Mouse (Mus musculus): ENCODE results near the gene Itga3. TPM values are rescaled to one million over a fixed set of nuclear protein-coding genes. Genes with fewer than 3 reads are reported as not detected.
A peak's percentile ranks its signal among the peaks of the same experiment; 100 is the strongest.

Gene Itga3
- polyA plus RNA-seq, 1 experiment = 51.1 TPM

DNA sequence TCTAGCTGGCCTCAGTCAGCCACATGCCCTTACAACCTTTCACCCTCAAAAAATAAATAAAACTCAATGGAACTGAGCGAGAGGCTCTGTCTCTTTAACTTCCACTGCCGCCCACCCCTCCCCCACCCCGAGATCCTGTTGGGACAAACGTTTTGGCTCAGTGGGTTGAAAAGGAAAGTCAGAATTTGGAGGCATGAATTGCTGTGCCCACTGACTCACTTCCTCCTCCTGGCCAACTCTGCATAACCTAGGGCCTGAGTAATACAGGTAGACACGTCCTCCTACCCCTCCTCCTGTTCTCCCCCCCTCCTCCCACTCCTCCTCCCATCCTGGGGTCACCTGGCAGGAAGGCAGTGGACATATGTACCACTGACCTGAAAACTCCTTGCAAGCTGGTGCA, 9.1 kb upstream of the Itga3 start:
- Histone ChIP-seq H3K79me3 (ENCODE audit: low read depth) (no peaks in the 10 kb centered on the region), H3K36me3 (ENCODE audit: control insufficient read depth, insufficient read depth) (no peaks in the 10 kb centered on the region), H3K4me3 (ENCODE audit: insufficient read depth, poor library complexity, severe bottlenecking) (no peak overlapping the region), H3ac (ENCODE audit: control insufficient read depth, insufficient read length, low read depth) (no peak overlapping the region), H3K79me2 (ENCODE audit: control insufficient read depth, insufficient read depth) (no peaks in the 10 kb centered on the region), H3K27me3 (ENCODE audit: control insufficient read depth, insufficient read depth, insufficient read length) (no peaks in the 10 kb centered on the region)
- TF ChIP-seq MAX (IDR thresholded peaks at IDR 0.05) = no peak
- no peak for TF ChIP-seq CEBPB (IDR thresholded peaks at IDR 0.05; ENCODE audit: low read depth)
- peak; percentile 20 for TF ChIP-seq FOSL1 (IDR thresholded peaks at IDR 0.05; ENCODE audit: insufficient read depth, low read length, poor library complexity, severe bottlenecking)
- no peak for TF ChIP-seq MYOG (IDR thresholded peaks at IDR 0.05; ENCODE audit: control insufficient read depth, extremely low read depth, insufficient read length)

DNA sequence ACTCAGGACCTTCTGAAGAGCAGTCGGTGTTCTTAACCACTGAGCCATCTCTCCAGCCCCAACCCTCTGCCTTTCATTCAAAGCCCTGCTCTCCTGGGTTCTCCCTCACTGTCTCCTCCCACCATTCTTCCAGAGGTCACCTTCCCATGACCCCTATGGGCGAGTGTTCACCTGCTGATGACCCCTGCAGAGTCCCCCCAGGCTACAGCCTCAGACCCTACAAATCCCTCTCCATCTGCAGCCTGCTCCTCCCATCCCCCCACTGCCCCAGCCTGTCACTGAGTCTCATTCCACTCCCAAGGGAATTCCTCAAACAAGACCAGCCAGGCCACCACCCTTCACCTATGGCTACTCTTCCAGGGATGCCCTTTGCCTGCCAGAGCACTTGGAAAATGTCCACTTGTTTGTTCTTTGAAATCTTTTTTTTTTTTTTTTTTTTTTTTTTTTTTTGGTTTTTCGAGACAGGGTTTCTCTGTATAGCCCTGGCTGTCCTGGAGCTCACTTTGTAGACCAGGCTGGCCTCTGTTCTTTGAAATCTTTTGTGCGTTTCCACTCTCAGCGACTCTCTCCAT, 8.3 kb upstream of the Itga3 start:
- Histone ChIP-seq H3K27me3 (ENCODE audit: control insufficient read depth, insufficient read depth, insufficient read length) (no peaks in the 10 kb centered on the region), H3K36me3 (ENCODE audit: control insufficient read depth, insufficient read depth) (no peaks in the 10 kb centered on the region), H3K4me3 (ENCODE audit: insufficient read depth, poor library complexity, severe bottlenecking) (no peak overlapping the region), H3K79me3 (ENCODE audit: low read depth) (no peaks in the 10 kb centered on the region), H3K79me2 (ENCODE audit: control insufficient read depth, insufficient read depth) (no peaks in the 10 kb centered on the region), H3ac (ENCODE audit: control insufficient read depth, insufficient read length, low read depth) (no peak overlapping the region)
- TF ChIP-seq FOSL1 (IDR thresholded peaks at IDR 0.05; ENCODE audit: insufficient read depth, low read length, poor library complexity, severe bottlenecking) (no peak), CTCF (IDR thresholded peaks at IDR 0.05; ENCODE audit: control insufficient read depth, insufficient read depth, insufficient read length) (no peak), MAX (IDR thresholded peaks at IDR 0.05) (no peak), MYOD1 (IDR thresholded peaks at IDR 0.05; ENCODE audit: control insufficient read depth, insufficient read length, low read depth) (no peak), CEBPB (IDR thresholded peaks at IDR 0.05; ENCODE audit: low read depth) (no peak)

DNA sequence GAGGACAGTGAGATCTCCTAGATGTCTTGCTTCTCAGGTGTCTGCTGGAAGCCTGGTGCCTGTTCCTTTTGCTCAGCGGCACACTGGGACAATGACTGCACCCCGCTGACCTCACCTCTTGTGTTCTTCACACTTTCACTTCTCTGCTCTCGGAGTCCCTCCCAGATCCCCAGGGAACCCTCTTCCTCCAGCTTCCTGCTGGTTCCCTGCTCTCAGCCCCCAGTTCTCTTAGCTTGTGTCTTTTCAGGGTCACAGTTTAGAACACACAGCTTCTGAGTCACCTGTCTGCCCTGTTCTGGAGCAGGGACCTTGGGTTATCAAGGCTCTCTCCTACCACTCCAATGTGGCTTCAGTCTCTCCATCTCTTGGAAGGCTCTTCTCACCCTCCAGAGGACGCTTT, 7.6 kb upstream of the Itga3 start:
- no peak overlapping the region for H3ac ChIP-seq (ENCODE audit: control insufficient read depth, insufficient read length, low read depth)
- H3K36me3 ChIP-seq (ENCODE audit: control insufficient read depth, insufficient read depth) = no peaks in the 10 kb centered on the region
- no peaks in the 10 kb centered on the region for H3K79me3 ChIP-seq (ENCODE audit: low read depth)
- no peaks in the 10 kb centered on the region for H3K79me2 ChIP-seq (ENCODE audit: control insufficient read depth, insufficient read depth)
- H3K4me3 ChIP-seq (ENCODE audit: insufficient read depth, poor library complexity, severe bottlenecking) = no peak overlapping the region
- TF ChIP-seq MYOG (IDR thresholded peaks at IDR 0.05; ENCODE audit: control insufficient read depth, extremely low read depth, insufficient read length) (no peak), FOSL1 (IDR thresholded peaks at IDR 0.05; ENCODE audit: insufficient read depth, low read length, poor library complexity, severe bottlenecking) (no peak), MYOD1 (IDR thresholded peaks at IDR 0.05; ENCODE audit: control insufficient read depth, insufficient read length, low read depth) (no peak), MAX (IDR thresholded peaks at IDR 0.05) (no peak), CEBPB (IDR thresholded peaks at IDR 0.05; ENCODE audit: low read depth) (no peak)
- H3K27me3 ChIP-seq (ENCODE audit: control insufficient read depth, insufficient read depth, insufficient read length) = no peaks in the 10 kb centered on the region

DNA sequence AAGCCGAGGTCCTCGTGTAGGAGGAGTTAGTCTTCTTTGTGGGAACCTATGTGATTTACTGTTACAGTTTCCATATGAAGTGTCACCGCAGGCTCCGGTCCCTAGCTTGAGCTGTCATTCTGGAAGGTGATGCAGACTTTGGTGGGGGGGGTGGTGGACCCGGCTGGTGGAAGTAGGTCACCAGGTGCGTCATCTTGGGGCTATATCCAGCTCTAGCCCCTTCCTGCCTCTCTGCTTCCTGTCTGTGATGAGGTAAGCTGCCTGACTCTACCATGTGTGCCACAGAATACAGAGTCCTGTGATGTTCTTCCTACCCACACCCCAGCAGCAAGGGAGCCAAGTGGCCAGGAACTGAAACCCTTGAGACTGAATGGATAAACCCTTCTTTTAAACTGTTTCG, 6.3 kb upstream of the Itga3 start:
- H3K79me2 ChIP-seq (ENCODE audit: control insufficient read depth, insufficient read depth) = no peaks in the 10 kb centered on the region
- no peaks in the 10 kb centered on the region for H3K27me3 ChIP-seq (ENCODE audit: control insufficient read depth, insufficient read depth, insufficient read length)
- H3K4me3 ChIP-seq (ENCODE audit: insufficient read depth, poor library complexity, severe bottlenecking) = no peak overlapping the region
- TF ChIP-seq USF1 (IDR thresholded peaks at IDR 0.05; ENCODE audit: low read depth) (no peak), MAX (IDR thresholded peaks at IDR 0.05) (no peak), MYOG (IDR thresholded peaks at IDR 0.05; ENCODE audit: control insufficient read depth, extremely low read depth, insufficient read length) (no peak), FOSL1 (IDR thresholded peaks at IDR 0.05; ENCODE audit: insufficient read depth, low read length, poor library complexity, severe bottlenecking) (no peak), CEBPB (IDR thresholded peaks at IDR 0.05; ENCODE audit: low read depth) (no peak), CTCF (IDR thresholded peaks at IDR 0.05; ENCODE audit: control insufficient read depth, insufficient read depth, insufficient read length) (no peak), MYOD1 (IDR thresholded peaks at IDR 0.05; ENCODE audit: control insufficient read depth, insufficient read length, low read depth) (no peak)
- no peaks in the 10 kb centered on the region for H3K36me3 ChIP-seq (ENCODE audit: control insufficient read depth, insufficient read depth)
- H3K79me3 ChIP-seq (ENCODE audit: low read depth) = no peaks in the 10 kb centered on the region
- no peak overlapping the region for H3ac ChIP-seq (ENCODE audit: control insufficient read depth, insufficient read length, low read depth)

DNA sequence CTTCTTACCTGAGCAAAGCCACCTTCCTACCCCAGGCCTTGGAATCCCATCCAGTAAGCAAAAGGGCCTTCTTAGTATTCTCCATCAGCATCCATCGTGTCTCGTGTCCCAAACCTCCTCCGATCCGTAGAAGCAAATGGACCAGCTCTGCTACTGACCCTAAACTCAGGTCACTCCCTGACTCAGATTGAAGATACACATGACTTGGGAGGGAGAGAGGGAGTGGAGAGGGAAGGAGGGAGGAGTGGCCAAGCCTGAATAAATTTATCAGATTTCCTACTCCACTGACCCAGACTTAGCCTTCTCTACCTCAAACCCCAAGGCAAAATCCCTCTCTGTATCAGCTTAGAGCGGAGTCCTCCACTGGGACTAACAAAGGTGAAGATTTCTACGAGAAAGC, 4.2 kb upstream of the Itga3 start:
- Histone ChIP-seq H3K79me3 (ENCODE audit: low read depth) (peaks cover 2% of the 10 kb centered on the region), H3K27me3 (ENCODE audit: control insufficient read depth, insufficient read depth, insufficient read length) (no peaks in the 10 kb centered on the region), H3K4me3 (ENCODE audit: insufficient read depth, poor library complexity, severe bottlenecking) (no peak overlapping the region), H3K79me2 (ENCODE audit: control insufficient read depth, insufficient read depth) (peaks cover 6% of the 10 kb centered on the region), H3K36me3 (ENCODE audit: control insufficient read depth, insufficient read depth) (no peaks in the 10 kb centered on the region), H3ac (ENCODE audit: control insufficient read depth, insufficient read length, low read depth) (no peak overlapping the region)
- TF ChIP-seq MAX (IDR thresholded peaks at IDR 0.05) (no peak), MYOG (IDR thresholded peaks at IDR 0.05; ENCODE audit: control insufficient read depth, extremely low read depth, insufficient read length) (no peak), CEBPB (IDR thresholded peaks at IDR 0.05; ENCODE audit: low read depth) (no peak), FOSL1 (IDR thresholded peaks at IDR 0.05; ENCODE audit: insufficient read depth, low read length, poor library complexity, severe bottlenecking) (no peak), CTCF (IDR thresholded peaks at IDR 0.05; ENCODE audit: control insufficient read depth, insufficient read depth, insufficient read length) (no peak), USF1 (IDR thresholded peaks at IDR 0.05; ENCODE audit: low read depth) (no peak), MYOD1 (IDR thresholded peaks at IDR 0.05; ENCODE audit: control insufficient read depth, insufficient read length, low read depth) (no peak)

DNA sequence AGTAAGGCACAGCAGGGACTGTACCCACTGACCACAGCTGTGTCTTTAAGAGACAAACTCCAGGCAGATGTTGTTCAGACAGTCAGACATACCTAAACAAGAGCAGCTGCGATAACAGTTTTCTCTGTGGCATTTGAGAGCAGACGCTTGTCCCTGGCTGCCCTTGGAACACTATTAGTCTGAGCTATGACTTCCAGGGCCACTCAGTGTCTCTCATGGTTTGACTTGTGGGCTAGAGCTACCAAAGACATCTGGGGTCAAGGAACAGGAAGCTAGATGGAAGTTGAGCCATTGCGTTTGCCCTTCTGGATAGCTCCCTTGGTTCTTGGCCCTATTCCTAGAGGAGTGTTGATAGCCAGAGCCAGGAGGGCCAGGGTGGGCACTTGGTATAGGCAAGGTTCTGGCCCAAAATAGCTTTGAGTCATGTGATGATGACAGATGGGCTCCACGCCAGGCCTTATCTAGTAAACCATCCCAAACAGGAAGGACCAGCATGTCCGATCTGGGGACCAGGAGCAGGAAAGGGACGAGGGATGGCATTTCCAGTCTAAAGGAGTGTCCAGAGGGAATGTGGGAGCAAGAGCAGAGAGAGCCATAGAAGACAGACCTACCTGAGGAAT, 2.8 kb upstream of the Itga3 start:
- Histone ChIP-seq H3K36me3 (ENCODE audit: control insufficient read depth, insufficient read depth) (peaks cover 4% of the 10 kb centered on the region), H3K27me3 (ENCODE audit: control insufficient read depth, insufficient read depth, insufficient read length) (no peaks in the 10 kb centered on the region), H3K79me3 (ENCODE audit: low read depth) (peaks cover 10% of the 10 kb centered on the region), H3K79me2 (ENCODE audit: control insufficient read depth, insufficient read depth) (peaks cover 20% of the 10 kb centered on the region), H3K4me3 (ENCODE audit: insufficient read depth, poor library complexity, severe bottlenecking) (no peak overlapping the region), H3ac (ENCODE audit: control insufficient read depth, insufficient read length, low read depth) (no peak overlapping the region)
- TF ChIP-seq USF1 (IDR thresholded peaks at IDR 0.05; ENCODE audit: low read depth) = peak; percentile 32
- TF ChIP-seq MYOD1 (IDR thresholded peaks at IDR 0.05; ENCODE audit: control insufficient read depth, insufficient read length, low read depth) = peak; percentile 32
- no peak for TF ChIP-seq CEBPB (IDR thresholded peaks at IDR 0.05; ENCODE audit: low read depth)
